Mouse (Mus musculus) left cerebral cortex, postnatal 25 days (tissue): ENCODE results near the gene Zfp579. TPM values are rescaled to one million over a fixed set of nuclear protein-coding genes. Genes with fewer than 3 reads are reported as not detected.
A peak's percentile ranks its signal among the peaks of the same experiment; 100 is the strongest.
"Not testable (repeated sequence)": the region's sequence is repeated elsewhere in the genome, so short reads cannot be mapped to it uniquely, and the experiment has no call there.

Experiments
- DNase-seq, 2 experiments: peaks; one replicate each; pipeline ENCODE4 v3.0.0; 2022; ENCODE audit warnings: low spot score in 2 of 2, mixed read lengths in 1 of 2
- intact Hi-C: fragments of 180-260 bp; cut with DNase I; formaldehyde crosslinking; loops from one replicate; pipeline ENCODE4 v1.15.1; 2025
- total RNA-seq, 2 experiments: library from RNA; stranded (reverse); gene quantifications; 2 replicates each; pipeline ENCODE4 v1.2.3; 2021

Gene Zfp579
- total RNA-seq, 2 experiments from 2014 or later = 24.8 to 33.7 TPM

DNA sequence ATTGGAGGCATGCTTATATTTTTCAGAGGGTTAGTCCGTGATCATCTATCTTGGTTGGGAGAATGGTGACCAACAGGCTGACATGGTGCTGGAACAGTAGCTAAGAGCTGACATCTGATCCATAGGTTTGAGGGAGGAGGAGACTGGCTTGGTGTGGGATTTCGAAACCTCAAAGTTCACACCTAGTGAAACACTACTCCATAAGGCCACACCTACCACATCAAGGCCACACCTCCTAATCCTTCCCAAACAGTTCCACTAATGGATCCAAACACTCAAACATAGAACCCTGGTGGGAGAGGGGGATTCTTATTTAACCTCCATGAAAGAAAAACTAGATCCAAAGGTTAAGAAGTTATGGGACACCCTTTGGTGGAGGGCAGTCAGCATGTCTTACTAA, 21.0 kb upstream of the Zfp579 start:
- intact Hi-C loops = no loop called here
- DNase-seq = no peak

DNA sequence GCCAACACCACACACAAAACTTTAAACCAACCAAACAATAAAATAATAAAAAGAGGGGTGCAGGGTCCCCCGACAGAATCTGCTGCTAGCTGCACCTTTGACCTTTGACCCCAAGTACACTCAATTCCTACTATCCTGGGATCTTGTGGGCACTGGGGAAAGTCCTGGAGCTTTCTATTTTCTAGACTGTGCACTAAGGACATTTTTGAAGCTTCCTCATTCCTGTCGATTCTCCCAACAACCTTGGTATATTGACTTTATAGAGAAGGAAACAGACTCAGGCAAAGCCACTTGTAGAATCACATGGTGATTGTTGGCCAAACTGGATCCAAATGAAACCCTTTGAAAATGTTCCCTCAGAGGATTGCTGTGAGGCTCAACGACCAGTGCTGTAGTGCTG, 20.1 kb upstream of the Zfp579 start:
- no peak for DNase-seq
- intact Hi-C loops = no loop called here

DNA sequence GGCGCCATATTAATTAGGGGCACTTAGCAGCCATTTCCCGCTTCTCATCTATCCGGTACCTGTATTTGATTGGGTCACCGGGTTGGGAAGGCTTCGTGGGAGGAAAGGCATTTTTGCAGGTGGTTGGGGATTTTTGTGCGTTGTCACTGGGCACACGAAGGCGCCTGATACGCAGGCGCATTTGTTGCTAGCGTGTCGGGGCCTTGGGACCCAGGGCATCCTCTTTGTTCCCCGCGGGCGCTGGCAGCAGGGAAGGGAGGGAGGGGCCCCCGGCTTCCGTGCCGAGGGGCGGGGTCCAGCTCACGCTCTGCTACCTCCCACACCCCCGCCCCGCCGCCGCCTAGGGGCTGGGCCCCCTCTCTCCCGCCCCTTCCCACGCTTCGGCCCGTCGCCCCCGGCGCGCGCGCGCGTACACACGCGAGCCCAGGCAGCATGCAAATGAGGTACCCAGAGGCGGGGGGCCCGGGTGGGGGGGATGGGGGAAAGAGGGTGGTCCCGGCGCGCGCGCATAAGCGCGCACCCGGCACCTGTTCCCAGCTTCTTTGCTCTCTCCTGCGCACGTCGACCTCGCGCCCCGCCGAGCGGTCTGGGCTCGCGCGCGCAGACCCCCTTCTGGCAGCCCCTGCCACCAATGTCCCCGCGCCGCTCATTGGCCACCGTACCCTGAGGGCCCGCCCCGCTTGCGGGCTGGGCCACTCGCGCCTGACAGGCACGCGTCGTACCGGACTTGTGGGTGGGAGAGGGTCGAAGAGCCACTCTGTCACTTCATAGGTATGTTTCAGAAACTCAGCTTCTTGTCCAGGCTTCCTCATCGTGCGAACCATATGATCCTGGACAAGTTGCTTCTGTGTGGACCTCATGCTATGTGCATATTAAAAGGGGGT, 19.4 kb upstream of the Zfp579 start, which contains the start of gene Gm44973:
Gene Gm44973, plus strand, starts transcription at position 379 of the 884 bp plus-strand sequence.
- peak; percentile 93 to 96 for DNase-seq

DNA sequence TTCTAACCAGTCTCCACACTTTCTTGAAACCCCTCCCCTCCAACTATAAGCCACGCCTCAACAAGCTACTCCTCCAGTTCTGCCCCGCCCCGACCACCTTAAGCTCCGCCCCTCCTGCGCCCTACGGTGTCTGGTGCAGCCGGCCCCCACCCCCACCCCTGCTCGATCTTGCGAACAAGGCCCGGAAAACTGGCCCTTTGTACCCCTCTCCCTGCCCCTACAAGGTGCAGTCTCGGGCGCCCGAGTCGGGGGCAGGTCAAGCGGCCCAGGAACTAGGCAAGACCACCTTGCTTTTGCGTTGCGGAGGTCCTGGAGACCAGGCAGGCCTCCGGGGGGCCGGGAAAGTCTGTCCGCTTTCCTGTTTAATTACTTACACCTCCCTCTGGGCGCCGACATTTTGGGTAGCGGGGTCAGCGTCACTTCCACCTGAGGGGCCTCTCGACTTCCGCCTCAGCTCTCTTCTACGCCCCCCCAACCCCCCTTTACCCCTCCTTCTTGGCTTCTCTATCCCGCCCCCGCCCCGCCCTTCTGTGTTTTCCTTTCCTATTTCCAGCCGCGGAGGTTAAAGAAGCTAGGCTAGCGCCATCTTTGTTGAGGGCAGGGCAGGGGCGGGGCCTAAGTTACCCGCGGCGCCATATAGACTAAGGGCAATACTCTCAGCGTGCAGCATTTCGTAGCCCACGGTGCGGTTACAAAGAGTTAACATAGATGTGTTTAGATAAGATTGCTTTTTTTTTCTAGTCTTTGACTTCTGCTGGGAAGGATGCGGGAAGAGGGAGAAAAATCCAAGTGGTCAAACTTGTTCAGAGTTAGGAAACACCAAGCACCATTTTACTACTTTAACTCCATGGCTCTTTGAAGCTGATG, 18.5 kb upstream of the Zfp579 start, which contains the start of the genes Zfp524 and Fiz1:
Gene Zfp524, plus strand, starts transcription at position 165 of the 867 bp plus-strand sequence.
Gene Fiz1, minus strand, starts transcription at position 447 of the 867 bp plus-strand sequence.
- intact Hi-C loops = loop anchor here (2.0 kb wide), 2 partner anchors 18 to 72 kb away; partner anchors contain the start of gene Zfp579
- peak; percentile 96 to 99 for DNase-seq

More for the DNA sequence above, 19.4 kb upstream of the Zfp579 start, which contains the start of gene Gm44973:
- intact Hi-C loops = loop anchor here (2.0 kb wide), 2 partner anchors 19 to 73 kb away; partner anchors contain the start of gene Zfp579

GRCm38 (mm10) chr7:5012681-5013513, 16.9 kb upstream of the Zfp579 start:
- no peak for DNase-seq
- intact Hi-C loops = no loop called here

GRCm38 (mm10) chr7:5008229-5008628, 12.3 kb upstream of the Zfp579 start:
- no peak for DNase-seq
- intact Hi-C loops = no loop called here

GRCm38 (mm10) chr7:5002876-5003275, 6.9 kb upstream of the Zfp579 start:
- intact Hi-C loops = not testable (repeated sequence)

GRCm38 (mm10) chr7:4999876-5000275, 3.9 kb upstream of the Zfp579 start:
- DNase-seq = no peak
- intact Hi-C loops = no loop called here

More at GRCm38 (mm10) chr7:5002876-5003275, 6.9 kb upstream of the Zfp579 start:
- DNase-seq = not testable (repeated sequence)

- no peak for DNase-seq
- intact Hi-C loops = loop anchor here (2.0 kb wide), 2 partner anchors 18 to 54 kb away; partner anchors contain the start of genes Fiz1, Gm44973, Zfp524 and Zfp580
Observed at GRCm38 (mm10) chr7:4996934-4997333, 976 bp upstream of the Zfp579 start.

GRCm38 (mm10) chr7:4995268-4996002, 523 bp downstream of the Zfp579 start:
- peak in 1 of 2 experiments; percentile 15 for DNase-seq
- intact Hi-C loops = loop anchor here (2.0 kb wide), 2 partner anchors 19 to 55 kb away; partner anchors contain the start of genes Fiz1, Gm44973, Zfp524 and Zfp580

GRCm38 (mm10) chr7:4993999-4994788, 1.8 kb downstream of the Zfp579 start:
- no peak for DNase-seq

GRCm38 (mm10) chr7:4993347-4993998, 2.5 kb downstream of the Zfp579 start:
- no peak for DNase-seq
- intact Hi-C loops = no loop called here

More at GRCm38 (mm10) chr7:4993999-4994788, 1.8 kb downstream of the Zfp579 start:
- intact Hi-C loops = no loop called here

GRCm38 (mm10) chr7:4988250-4988649, 7.7 kb downstream of the Zfp579 start:
- no peak for DNase-seq
- intact Hi-C loops = no loop called here

DNA sequence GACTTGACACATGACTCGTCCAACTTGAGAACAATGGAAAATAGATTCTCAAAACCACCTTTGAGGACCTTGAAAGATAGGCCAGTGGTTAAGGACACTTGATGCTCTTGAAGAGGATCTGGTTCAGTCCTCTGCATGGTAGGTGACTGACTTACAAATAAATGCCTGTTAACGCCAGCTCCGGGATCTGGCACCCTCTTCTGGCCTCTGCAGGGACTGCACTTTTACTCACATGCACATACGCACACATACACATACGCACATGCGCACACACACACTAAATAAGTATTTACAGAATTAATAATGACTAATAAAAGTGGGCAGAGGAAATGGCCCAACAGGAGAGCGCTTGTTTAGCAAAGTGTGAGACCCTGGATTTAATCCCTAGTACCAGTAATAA, 19.1 kb downstream of the Zfp579 start:
- intact Hi-C loops = no loop called here
- DNase-seq = no peak

DNA sequence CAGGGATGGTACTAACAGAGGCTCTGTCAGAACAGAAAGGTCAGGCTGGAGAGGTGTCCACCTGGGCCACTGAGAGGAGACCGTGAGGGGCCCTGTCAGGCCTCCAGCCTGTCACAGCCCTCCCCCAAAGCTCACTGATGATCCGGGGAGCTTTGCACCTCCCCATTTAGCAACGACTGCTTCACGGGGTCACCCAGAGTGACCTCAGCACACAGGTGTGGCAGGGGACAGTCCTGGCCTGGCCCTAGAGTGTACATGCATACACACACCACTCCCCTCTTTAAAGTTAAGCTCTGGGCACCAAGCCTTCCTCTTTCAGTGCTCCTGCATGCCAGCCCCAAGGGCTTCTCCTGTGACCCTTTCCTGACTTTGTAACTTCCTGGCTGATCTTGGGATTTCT, 20.5 kb downstream of the Zfp579 start:
- DNase-seq = no peak
- intact Hi-C loops = no loop called here

DNA sequence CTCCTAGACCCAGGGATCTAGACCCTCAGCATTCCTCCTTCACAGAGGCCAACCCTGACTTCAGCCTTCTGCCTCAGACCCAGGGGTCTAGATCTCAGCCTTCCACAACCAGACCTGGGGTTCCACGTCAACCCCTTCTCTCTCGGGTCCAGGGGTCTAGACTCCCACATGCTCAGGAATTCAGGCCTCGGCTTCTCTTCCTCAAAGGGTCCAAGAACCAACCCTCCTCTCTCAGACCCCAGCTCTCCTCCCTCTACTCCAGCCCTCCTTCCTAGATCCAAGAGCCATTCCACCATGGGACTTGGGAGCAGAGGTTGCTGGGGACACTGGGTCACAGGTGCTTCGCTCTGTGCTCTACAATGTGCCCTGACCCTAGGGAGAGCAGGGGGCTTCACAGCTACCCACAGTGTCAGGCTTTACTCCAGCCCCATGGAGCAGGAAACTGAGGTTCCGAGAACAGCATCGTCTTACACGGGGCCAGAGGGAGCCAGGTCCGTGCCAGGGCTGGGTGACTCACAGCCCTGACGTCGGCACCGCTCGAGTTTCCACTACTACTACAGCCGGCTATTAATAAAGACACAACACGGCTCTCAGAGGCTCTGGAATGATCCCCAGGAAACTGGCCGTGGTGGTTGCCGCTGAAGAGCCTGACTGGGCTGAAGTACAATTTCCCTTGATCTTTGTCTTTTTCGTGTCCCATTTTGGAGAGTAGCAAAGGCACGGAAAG, 23.5 kb downstream of the Zfp579 start:
- intact Hi-C loops = no loop called here
- peak in 1 of 2 experiments; percentile 29 for DNase-seq
